Mouse (Mus musculus): Measurements from ENCODE around the gene Trex2.
"Not testable (repeated sequence)": the region's sequence is repeated elsewhere in the genome, so short reads cannot be mapped to it uniquely, and the experiment has no call there.

The Trex2 gene

GRCm38 (mm10) chrX:73412767-73413166, 22.4 kb downstream of the Trex2 start:
- DNase-seq, result no peak

DNA sequence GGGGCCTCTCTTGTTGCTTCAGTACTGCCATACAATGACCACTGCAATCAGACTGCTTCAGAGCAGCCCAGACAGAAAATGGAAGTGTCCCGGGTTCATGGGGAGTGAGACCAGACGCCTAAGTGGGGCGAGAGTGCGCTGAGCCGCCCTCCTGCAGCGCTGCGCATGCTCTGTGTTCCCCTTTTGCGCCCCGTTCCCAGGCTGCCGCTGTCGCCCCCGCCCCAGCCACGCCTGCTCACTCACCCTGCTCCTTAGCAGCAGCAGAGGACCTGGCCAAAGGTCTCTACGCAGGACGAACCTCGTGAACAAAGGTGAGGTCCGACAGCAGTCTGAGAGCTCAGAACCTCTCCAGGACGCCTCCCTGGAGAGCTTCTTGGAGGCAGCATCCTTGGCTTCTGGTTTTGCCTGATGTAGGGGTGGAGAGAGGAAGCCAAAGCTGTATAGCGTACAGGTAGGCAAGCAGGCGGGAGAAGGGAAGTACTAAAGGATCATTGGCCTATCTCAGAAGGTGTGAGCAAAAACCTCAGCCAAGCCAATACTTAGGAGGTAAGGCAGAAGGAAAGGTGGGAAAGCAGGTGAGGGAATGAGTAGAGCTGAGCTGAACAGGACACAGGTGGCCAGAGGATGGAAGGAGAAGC, 24.1 kb downstream of the Trex2 start, which contains the start of gene Zfp92:
TSS of gene Zfp92 (plus strand) at position 217 of the 638 bp plus-strand sequence.
- DNase-seq, result no peak

DNA sequence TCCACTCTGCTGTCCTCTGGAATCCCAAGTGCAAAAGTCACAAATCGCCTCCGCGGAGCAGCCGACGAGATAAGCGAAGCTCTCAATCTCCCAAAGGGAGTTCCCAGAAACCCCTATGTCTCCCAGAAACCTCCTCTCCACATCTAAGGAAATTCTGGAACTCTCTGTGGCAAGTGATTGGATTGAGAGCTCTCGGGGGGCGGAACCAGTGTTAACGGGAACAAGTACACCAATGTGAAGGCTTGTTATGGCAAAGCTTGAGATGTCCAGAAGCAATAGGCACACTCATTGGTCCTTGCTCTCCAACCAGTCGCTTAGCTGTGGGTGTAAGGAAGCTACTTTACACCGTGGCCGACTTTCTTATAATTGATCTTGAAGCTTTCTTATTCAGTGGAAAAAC, 33.5 kb downstream of the Trex2 start:
- no peak for DNase-seq

DNA sequence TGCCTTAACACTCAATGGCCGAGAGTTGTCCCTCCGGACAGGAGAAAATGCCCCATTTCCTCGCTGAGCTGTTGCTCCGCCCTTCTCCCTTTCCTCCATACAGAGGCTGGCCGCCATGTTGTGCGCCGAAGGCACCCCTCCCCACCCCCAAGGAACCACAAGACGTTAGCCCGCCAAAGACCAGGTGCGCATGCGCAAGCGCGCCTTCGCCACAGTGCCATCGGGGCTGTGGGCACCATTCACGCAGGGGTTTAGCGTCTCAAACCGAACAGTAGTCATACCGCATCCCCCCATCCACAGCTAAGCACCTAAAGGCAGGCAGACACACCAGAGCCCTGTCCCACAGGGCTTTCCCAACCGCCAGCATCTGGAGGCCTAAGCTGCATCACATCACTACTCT, 34.2 kb downstream of the Trex2 start:
- no peak for DNase-seq

DNA sequence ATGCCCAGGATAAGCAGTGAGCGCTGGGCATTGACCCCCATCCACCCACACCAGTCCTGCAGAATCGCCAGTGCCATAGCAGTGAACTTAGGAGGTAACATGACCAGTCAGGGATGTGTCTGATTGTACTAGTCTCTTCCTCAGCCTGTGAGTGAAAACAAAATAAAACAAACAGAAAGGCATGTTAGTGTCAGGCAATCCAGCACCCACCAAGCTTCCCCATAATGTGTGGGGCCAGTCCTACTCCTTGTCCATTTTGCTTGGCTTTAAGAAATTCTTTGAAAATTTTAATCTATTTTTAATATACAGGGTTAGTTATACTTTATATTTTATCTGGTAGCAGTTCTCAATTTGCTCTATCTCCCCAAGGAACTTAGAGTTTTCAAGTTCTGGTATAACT, 36.5 kb downstream of the Trex2 start, which contains the start of gene Gm18336:
TSS of gene Gm18336 (minus strand) at position 101 of the 400 bp plus-strand sequence.
- not testable (repeated sequence) for DNase-seq

DNA sequence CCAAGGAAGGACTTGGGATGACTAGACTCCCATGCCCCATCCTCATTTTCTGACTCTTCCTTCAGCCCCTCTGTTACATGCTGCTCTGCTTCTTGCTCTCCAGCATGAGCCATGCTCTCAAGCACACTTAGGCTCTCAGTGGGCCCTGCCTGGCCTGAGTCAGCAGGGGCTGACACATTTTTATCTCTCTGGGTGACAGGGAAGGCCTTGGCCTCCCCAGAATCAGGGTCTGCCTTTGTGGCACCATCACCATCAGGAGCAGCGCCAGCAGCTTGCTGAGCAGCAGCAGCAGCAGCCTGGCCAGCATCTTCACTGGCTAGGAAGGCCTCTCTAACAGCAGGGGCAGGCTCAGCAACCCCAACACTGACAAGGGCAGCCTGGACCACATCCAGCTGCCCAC, 38.7 kb downstream of the Trex2 start:
- DNase-seq, result no peak

- DNase-seq, result no peak
Measured at GRCm38 (mm10) chrX:73391481-73391880, 43.7 kb downstream of the Trex2 start.

DNA sequence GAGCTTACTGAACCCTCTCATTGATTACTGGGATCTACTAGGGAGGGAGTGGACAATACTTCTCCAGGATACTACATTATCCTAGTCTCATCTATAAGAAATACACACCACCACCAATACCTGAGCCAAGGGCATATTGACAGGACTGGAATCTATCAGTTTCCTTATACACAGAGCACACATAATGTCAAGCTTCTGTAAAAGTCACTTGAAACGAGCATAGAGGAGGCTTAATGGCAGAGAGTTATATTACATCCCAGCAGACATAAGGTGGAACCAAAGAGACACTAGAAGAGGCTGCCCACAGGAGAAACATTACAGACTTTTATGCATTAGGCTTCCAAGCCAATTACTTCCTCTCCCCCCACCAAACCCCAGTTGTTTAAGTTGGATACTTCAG, 50.2 kb downstream of the Trex2 start:
- DNase-seq, result no peak

DNA sequence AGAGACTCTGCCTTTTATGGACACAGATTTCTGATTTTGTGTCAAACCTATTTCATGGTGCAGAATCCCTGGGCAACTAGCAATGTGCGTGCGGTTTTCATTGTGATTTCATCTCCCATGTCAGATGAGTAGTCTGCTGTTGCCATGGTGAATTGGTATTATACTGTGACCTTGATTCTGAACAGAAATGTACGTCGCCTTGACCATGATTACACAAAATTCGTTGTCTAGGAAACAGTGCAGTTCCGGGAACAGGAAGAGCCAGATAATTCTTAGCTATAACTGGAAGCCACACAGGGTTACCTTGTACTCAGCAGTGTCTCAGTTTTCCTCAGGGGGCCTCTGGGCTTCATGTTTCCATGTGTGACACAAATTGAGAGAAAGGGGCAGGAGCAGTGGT, 50.7 kb downstream of the Trex2 start:
- DNase-seq, result no peak

Measured in cerebellum, adult 18-20 months (tissue).